Mouse (Mus musculus) midbrain, embryonic 13.5 days (tissue): ENCODE results near the gene Mras. TPM values are rescaled to one million over a fixed set of nuclear protein-coding genes. Genes with fewer than 3 reads are reported as not detected.
A peak's percentile ranks its signal among the peaks of the same experiment; 100 is the strongest.

Experiments
- ATAC-seq: fragments of 200-750 bp; cut with Nextera tagmentation; 2 replicates; pipeline ENCODE4 v1.8.0; 2017; ENCODE audit warnings: mild to moderate bottlenecking, moderate TSS enrichment, moderate library complexity
- H3K27ac ChIP-seq: fragments of 300-500 bp; sonication (generic); 2 replicates; pipeline ENCODE4 v1.5.1; 2015; ENCODE audit warnings: inconsistent platforms, mild to moderate bottlenecking, moderate library complexity
- H3K27me3 ChIP-seq: fragments of 300-500 bp; sonication (generic); 2 replicates; pipeline ENCODE4 v1.6.1; 2015; ENCODE audit warnings: mild to moderate bottlenecking, inconsistent platforms
- H3K36me3 ChIP-seq: fragments of 300-500 bp; sonication (generic); 2 replicates; pipeline ENCODE4 v1.6.1; 2015; ENCODE audit warnings: mild to moderate bottlenecking, inconsistent platforms
- H3K4me1 ChIP-seq: fragments of 300-500 bp; sonication (generic); replicated peaks from 2 replicates; pipeline ENCODE4 v1.6.1; 2015; ENCODE audit warnings: inconsistent platforms
- H3K4me2 ChIP-seq: fragments of 300-500 bp; sonication (generic); replicated peaks from 2 replicates; pipeline ENCODE4 v1.6.1; 2015; ENCODE audit warnings: moderate library complexity, mild to moderate bottlenecking, inconsistent platforms
- H3K4me3 ChIP-seq: fragments of 300-500 bp; sonication (generic); replicated peaks from 2 replicates; pipeline ENCODE4 v1.5.1; 2015; ENCODE audit warnings: mild to moderate bottlenecking, inconsistent platforms
- H3K9ac ChIP-seq: fragments of 300-500 bp; sonication (generic); replicated peaks from 2 replicates; pipeline ENCODE4 v1.6.1; 2015; ENCODE audit warnings: mild to moderate bottlenecking, inconsistent platforms
- H3K9me3 ChIP-seq: fragments of 300-500 bp; sonication (generic); 2 replicates; pipeline ENCODE4 v1.6.1; 2016; ENCODE audit warnings: mild to moderate bottlenecking, inconsistent platforms
- WGBS: fragments of 180-500 bp; shearing (Covaris S2); methylation state at CpG from one replicate; pipeline ENCODE4 v1.1.7; 2015; 5-methylcytosine and 5-hydroxymethylcytosine counted together
- polyA plus RNA-seq: library from polyadenylated mRNA; unstranded; fragments of >200 nt; fragmentation: Nextera tagmentation; extraction: Ambion mirVana; gene quantifications from 2 replicates; pipeline ENCODE4 v1.2.1, GENCODE M21; 2015

Gene Mras
- polyA plus RNA-seq = 43.8 and 46.0 TPM in 2 replicates

DNA sequence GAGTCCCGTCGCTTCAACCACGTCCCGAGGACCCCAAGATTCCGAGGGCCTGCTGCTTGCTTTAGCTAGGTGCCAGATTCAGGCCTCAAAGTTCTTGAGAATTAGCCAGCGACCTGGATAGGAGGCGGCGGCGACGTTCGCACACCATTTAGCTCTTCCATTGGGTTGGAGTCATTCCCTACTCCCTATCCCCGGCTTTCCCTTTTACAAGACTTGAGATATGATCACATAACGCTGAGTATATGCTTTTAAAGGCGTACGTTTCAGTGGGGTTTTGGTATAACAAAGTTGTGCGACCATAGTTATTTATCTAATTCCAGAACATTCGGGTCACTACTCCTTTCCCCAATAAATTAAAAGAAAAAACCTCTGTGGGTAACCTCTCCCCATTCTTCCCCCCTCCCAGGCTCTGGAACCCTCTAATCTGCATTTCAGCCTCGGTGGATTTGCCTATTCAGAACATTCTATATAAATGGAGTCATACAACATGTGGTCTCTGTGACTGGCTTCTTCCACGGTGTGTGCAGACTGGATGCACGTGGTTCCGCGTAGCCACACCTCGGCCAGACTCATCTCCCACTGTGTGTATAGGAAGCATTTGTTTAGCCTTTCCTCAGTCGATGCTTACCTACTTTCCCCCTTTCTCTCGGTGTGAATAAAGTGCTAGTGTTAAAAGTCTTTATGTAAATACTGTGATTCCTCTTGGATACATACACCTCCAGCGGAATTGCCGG lies at the start of gene Mras:
TSS of gene Mras (minus strand) at position 351 of the 734 bp plus-strand sequence.
- H3K4me2 ChIP-seq = peak within 1 kb of the TSS; percentile 89
- 17% methylated on average over 27 of the region's 27 CpGs for WGBS
- H3K36me3 ChIP-seq = no peaks in the 10 kb centered on the region
- H3K27ac ChIP-seq = peak within 1 kb of the TSS; percentile 90
- ATAC-seq = no peak; the same call in 1 of the 2 replicates
- H3K27me3 ChIP-seq = peaks cover 17% of the 10 kb centered on the region
- H3K4me3 ChIP-seq = peak within 1 kb of the TSS; percentile 88
- no peaks in the 10 kb centered on the region for H3K9me3 ChIP-seq
- H3K4me1 ChIP-seq = peaks cover 45% of the 10 kb centered on the region
- peak within 1 kb of the TSS; percentile 94 for H3K9ac ChIP-seq

DNA sequence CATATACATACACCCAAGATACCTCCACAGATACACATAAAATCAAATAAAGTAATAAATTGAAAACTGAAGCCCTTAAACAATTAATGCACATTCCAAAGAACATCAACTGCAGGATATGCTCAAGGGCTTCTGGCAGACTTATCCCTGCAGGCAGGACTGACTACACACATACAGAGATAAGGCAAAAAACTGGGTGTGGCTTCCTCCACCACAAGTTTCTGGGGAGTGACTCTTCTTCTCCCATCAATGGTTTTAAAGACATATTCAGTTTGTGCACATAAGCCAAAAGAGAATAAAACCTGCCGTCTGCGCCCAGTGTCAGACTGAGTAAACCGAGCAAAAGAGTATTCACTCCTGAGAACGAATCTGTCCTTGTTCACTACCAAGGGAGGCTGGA lies 48.0 kb upstream of the Mras start:
- Histone ChIP-seq H3K9me3 (no peaks in the 10 kb centered on the region), H3K4me1 (0 out of 2 replicates have a peak, but pooled peaks cover 3% of the 10 kb centered on the region), H3K9ac (no peak overlapping the region), H3K4me2 (no peak overlapping the region), H3K27me3 (no peaks in the 10 kb centered on the region), H3K27ac (no peak overlapping the region), H3K36me3 (peaks cover 76% of the 10 kb centered on the region), H3K4me3 (no peak overlapping the region)
- 94% methylated on average over 4 of the region's 4 CpGs for WGBS
- no peak for ATAC-seq

DNA sequence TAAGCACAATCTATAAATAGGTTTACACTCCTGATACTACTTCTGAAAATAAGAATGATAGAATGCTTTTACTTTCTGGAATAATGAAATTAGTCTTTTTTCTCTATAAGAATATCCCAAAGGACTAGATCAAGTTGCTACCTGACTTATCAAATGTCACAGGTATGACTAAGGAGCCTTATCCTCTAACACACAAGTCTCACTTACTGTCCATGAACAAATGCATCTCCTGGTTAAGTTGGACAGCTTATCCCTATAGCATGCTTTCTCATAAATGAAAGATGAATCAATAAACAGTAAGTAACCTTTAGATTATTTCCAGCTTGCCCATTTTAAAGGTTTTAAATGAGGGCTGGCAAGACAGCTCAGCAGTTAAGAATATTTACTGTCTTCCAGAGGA lies 47.5 kb upstream of the Mras start:
- H3K4me2 ChIP-seq = no peak overlapping the region
- no peak for ATAC-seq
- peaks cover 71% of the 10 kb centered on the region for H3K36me3 ChIP-seq

DNA sequence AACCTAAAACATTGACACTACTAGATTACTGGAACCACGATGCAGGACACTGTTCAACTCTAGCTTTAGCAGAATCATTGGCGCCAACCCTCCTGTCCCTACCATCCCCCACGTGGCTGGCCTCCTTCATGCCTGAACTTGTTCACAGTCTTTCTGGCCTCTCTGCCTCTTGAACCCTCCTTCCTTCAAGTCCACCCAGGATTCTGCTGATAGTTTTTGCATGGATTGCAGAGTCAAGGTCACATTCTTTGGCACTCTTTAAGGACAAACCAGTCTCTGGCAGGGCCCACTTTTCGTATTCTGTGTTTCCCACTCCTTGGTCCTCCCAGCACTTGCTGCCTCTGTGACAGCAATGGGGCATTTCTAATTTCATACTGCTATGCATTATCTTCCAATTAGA lies 46.0 kb upstream of the Mras start:
- Histone ChIP-seq H3K4me1 (0 out of 2 replicates have a peak, but pooled peaks cover 3% of the 10 kb centered on the region), H3K36me3 (peaks cover 63% of the 10 kb centered on the region), H3K9ac (no peak overlapping the region), H3K27me3 (no peaks in the 10 kb centered on the region), H3K27ac (no peak overlapping the region), H3K9me3 (no peaks in the 10 kb centered on the region), H3K4me3 (no peak overlapping the region), H3K4me2 (no peak overlapping the region)
- no peak for ATAC-seq
- 93% methylated on average over 4 of the region's 4 CpGs for WGBS

More for the DNA sequence above, 47.5 kb upstream of the Mras start:
- Histone ChIP-seq H3K9me3 (no peaks in the 10 kb centered on the region), H3K4me1 (0 out of 2 replicates have a peak, but pooled peaks cover 3% of the 10 kb centered on the region), H3K9ac (no peak overlapping the region), H3K4me3 (no peak overlapping the region), H3K27ac (no peak overlapping the region), H3K27me3 (no peaks in the 10 kb centered on the region)

DNA sequence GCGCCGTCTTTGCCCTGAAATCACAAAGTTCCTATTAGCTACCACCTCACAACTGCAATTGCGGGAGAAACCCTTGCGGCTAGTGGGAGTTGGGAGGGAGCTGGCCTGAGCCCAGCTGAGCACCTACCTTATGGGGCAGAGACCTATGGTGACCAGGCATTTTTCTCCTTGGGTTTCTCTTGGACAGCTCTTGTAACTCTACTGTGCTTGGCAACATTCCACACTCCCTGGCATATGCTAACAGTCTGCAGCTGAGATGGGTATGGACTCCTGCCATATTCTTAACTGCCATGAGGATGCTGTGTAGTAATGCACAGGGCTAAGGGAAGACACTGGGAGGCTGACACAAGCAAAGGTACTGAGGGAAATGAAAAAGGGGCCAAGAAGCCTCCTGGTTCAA lies 43.6 kb upstream of the Mras start:
- H3K4me1 ChIP-seq = 0 out of 2 replicates have a peak, but pooled peaks cover 3% of the 10 kb centered on the region
- H3K36me3 ChIP-seq = peaks cover 48% of the 10 kb centered on the region
- ATAC-seq = no peak
- 95% methylated on average over 4 of the region's 4 CpGs for WGBS
- H3K27ac ChIP-seq = no peak overlapping the region
- no peak overlapping the region for H3K9ac ChIP-seq
- H3K9me3 ChIP-seq = no peaks in the 10 kb centered on the region
- no peaks in the 10 kb centered on the region for H3K27me3 ChIP-seq
- no peak overlapping the region for H3K4me2 ChIP-seq
- H3K4me3 ChIP-seq = no peak overlapping the region

DNA sequence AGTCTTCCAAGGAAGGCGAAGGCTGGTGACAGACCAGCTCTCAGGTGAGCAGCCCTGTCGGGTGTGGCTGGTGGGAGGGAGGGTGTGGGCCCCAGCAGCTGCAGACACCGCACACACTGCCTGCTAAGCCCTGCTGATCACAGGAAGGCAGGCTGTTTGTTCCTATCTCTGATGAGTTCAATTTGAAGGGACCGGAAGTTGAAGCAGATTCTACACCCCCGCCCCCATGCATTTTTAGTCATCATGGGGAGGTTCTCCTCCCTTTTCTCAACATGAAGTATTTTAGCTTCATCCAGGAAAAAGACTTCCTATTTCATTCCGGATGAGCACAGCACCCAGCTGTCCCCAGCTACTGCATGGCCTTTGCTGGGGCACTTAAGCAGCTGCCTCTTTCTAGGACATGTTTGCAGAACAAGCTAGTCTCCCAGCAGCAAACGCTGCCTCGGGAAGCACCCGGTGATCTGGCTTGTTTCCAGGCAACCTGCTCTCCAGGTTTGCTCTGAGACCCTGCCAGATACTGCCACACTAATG lies 42.1 kb upstream of the Mras start:
- Histone ChIP-seq H3K9ac (no peak overlapping the region), H3K4me1 (0 out of 2 replicates have a peak, but pooled peaks cover 3% of the 10 kb centered on the region), H3K36me3 (peaks cover 57% of the 10 kb centered on the region), H3K4me2 (no peak overlapping the region), H3K4me3 (no peak overlapping the region), H3K27ac (no peak overlapping the region), H3K9me3 (no peaks in the 10 kb centered on the region), H3K27me3 (no peaks in the 10 kb centered on the region)
- WGBS = 79% methylated on average over 9 of the region's 9 CpGs
- ATAC-seq = no peak

DNA sequence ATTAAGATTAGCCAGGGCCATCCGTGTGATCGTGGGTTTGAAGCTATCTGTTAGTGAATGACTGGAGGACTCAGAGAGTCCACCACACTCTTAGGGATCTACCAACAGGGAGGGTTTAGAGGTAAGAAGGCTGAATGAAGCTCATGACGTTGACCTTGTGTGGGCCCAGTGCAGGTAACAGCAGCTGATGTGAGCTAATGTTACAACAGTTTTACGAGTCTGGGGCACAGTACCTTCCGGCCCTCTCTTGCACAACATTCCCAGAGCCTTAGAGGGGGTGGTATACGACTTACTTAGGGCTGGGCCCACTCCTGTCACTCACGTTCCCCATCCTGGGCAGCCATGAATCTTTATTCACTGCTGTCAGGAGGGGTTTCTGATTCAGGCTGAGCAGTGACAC lies 34.2 kb upstream of the Mras start:
- Histone ChIP-seq H3K4me1 (0 out of 2 replicates have a peak, but pooled peaks cover 5% of the 10 kb centered on the region), H3K4me2 (no peak overlapping the region), H3K9ac (no peak overlapping the region), H3K9me3 (no peaks in the 10 kb centered on the region), H3K27ac (no peak overlapping the region), H3K27me3 (no peaks in the 10 kb centered on the region), H3K36me3 (peaks cover 18% of the 10 kb centered on the region), H3K4me3 (no peak overlapping the region)
- WGBS = 87% methylated on average over 7 of the region's 7 CpGs
- ATAC-seq = no peak

DNA sequence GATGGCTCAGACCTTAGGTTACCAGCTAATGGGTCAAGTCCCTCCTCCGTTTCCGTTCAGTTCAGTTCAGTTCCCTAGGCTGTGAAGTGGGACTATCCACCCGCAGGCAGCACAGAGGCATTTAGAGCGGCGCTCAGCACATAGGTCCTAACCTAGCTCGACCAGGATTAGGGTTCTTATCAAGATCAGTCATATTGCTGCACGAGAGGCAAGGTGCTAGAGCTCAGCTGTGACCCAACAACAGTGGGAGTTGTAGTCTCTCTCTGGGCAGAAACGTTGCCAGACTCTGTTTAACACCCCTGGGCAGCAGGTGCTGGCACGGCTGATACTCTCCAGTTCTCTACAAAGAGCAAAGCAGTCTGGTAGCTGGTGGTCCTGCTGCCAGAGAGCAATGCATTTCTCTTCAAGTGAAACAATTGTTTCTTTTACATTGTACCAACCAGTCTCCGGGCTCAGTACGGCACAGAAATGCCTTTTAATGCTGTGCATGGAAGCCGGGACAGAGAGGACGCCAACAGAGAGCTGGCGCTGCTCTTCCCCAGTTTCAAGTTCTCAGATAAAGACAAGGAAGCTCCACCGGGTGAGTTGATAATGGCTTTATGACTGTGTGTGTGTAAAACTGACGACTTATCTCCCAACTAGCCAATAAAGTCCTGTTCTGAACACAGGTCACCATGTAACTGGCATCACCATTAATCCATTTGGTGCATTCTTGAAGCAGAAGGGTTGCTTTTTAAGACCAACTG lies 33.3 kb upstream of the Mras start:
- WGBS = 78% methylated on average over 16 of the region's 16 CpGs
- Histone ChIP-seq H3K4me2 (no peak overlapping the region), H3K4me3 (no peak overlapping the region), H3K9me3 (no peaks in the 10 kb centered on the region), H3K27me3 (no peaks in the 10 kb centered on the region), H3K9ac (no peak overlapping the region), H3K27ac (no peak overlapping the region), H3K4me1 (0 out of 2 replicates have a peak, but pooled peaks cover 5% of the 10 kb centered on the region), H3K36me3 (peaks cover 11% of the 10 kb centered on the region)
- no peak for ATAC-seq

DNA sequence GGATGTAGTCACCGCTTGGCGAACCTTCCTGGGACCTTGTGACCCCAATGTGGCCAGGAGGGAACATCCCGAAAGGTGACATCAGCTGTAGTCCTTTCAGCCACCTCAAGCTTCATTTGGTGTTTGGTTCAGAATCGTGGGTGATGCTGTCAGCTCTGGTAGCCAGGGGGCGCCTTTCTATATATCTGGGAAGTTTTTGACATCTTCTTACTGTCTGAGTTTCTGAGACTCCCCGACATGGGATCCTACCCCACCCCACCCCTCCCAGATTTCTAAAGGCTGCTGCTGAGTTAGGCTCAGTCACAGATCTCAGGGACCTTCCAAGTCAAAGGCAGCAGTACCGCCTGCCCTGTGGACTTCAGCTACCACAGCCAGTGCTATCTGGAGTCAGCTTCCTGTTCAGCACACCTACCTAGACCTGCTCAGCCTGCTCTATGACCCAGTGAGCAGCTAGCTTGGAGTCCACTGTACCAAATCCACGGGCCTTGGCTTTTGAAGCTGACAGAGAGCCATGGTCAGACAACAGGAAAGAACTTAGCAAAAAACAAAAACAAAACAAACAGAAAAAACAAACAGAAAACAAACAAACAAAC lies 32.6 kb upstream of the Mras start:
- H3K9me3 ChIP-seq = no peaks in the 10 kb centered on the region
- no peak overlapping the region for H3K9ac ChIP-seq
- 0 out of 2 replicates have a peak, but pooled peaks cover 5% of the 10 kb centered on the region for H3K4me1 ChIP-seq
- no peak overlapping the region for H3K27ac ChIP-seq
- no peak overlapping the region for H3K4me3 ChIP-seq
- WGBS = 68% methylated on average over 8 of the region's 8 CpGs
- no peaks in the 10 kb centered on the region for H3K27me3 ChIP-seq
- ATAC-seq = no peak
- H3K36me3 ChIP-seq = 0 out of 2 replicates have a peak, but pooled peaks cover 4% of the 10 kb centered on the region
- H3K4me2 ChIP-seq = no peak overlapping the region

DNA sequence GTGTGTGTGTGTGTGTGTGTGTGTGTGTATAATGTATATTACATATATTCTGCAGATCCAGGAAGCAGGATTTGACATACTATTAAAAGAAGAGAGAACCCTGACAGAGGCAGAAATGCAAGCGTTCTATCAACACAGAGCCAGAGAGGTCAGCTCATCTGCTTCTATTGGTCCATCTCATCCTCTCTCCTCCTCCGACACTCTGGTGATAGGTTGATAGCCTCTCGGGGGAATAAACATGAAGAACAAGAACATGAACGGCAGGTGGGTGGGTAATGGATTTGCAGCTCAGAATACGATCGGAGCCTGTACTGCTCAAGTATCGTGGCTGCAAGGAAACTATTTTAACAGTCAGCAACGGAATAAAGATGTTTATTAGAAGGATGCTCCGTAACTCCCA lies 31.4 kb upstream of the Mras start:
- H3K4me1 ChIP-seq = 0 out of 2 replicates have a peak, but pooled peaks cover 5% of the 10 kb centered on the region
- no peak overlapping the region for H3K4me3 ChIP-seq
- 83% methylated on average over 9 of the region's 9 CpGs for WGBS
- no peak overlapping the region for H3K4me2 ChIP-seq
- H3K27ac ChIP-seq = no peak overlapping the region
- H3K9ac ChIP-seq = no peak overlapping the region
- no peaks in the 10 kb centered on the region for H3K36me3 ChIP-seq
- no peaks in the 10 kb centered on the region for H3K9me3 ChIP-seq
- ATAC-seq = no peak
- H3K27me3 ChIP-seq = no peaks in the 10 kb centered on the region

DNA sequence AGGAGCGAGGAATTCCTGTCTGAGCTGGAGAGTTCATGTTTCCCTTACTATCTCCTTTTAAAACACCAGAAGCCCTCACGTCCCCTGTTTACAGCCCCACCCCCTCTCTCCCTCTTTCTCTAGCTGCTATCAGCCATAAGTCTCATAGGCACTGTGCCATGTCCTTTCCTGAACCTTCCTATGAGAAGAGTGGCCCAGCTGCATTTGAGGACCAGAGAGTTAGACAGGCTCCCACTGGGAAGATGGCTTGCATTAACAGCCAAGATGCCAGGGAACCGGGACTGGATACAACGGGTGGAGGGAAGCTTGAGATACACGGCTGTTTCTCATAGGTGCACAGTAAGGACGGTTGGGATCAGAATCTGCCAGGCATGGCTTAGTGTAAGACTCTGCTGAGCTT lies 27.7 kb upstream of the Mras start:
- Histone ChIP-seq H3K9me3 (no peaks in the 10 kb centered on the region), H3K9ac (no peak overlapping the region), H3K4me3 (no peak overlapping the region), H3K27ac (no peak overlapping the region), H3K36me3 (no peaks in the 10 kb centered on the region), H3K4me1 (0 out of 2 replicates have a peak, but pooled peaks cover 3% of the 10 kb centered on the region), H3K4me2 (no peak overlapping the region), H3K27me3 (no peaks in the 10 kb centered on the region)
- no peak for ATAC-seq
- WGBS = 82% methylated on average over 6 of the region's 6 CpGs

DNA sequence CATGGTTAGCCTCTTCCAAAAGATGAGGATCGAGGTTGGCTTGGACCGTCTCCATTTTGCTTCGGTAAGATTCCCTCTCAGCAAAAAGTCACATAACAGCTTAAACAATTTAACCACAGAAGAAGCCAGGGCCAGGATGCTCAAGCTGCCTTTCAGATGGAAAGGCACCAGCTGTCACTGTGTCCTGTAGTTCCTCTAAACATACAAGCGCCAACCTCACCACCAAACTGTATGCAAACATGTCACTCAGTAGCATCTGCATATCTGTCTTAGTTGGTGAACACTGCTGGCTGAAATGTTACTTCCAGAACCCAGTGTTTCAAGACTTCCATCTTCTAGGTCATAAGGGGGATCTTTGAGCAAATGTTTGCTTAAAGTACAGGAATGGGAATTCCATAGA lies 22.5 kb upstream of the Mras start:
- 91% methylated on average over 4 of the region's 4 CpGs for WGBS

More for the DNA sequence above, 22.5 kb upstream of the Mras start:
- Histone ChIP-seq H3K27ac (no peak overlapping the region), H3K36me3 (no peaks in the 10 kb centered on the region), H3K9ac (no peak overlapping the region), H3K4me1 (no peaks in the 10 kb centered on the region), H3K4me3 (no peak overlapping the region), H3K9me3 (no peaks in the 10 kb centered on the region), H3K4me2 (no peak overlapping the region), H3K27me3 (no peaks in the 10 kb centered on the region)
- no peak for ATAC-seq
